Mouse (Mus musculus): Measurements from ENCODE around the gene Sp7. TPM values are rescaled to one million over a fixed set of nuclear protein-coding genes. Genes with fewer than 3 reads are reported as not detected.
"Not testable (repeated sequence)": the region's sequence is repeated elsewhere in the genome, so short reads cannot be mapped to it uniquely, and the experiment has no call there.

Gene Sp7
- total RNA-seq, 4 experiments from 2014 or later = 0.82 to 1.6 (median 1.0) TPM

DNA sequence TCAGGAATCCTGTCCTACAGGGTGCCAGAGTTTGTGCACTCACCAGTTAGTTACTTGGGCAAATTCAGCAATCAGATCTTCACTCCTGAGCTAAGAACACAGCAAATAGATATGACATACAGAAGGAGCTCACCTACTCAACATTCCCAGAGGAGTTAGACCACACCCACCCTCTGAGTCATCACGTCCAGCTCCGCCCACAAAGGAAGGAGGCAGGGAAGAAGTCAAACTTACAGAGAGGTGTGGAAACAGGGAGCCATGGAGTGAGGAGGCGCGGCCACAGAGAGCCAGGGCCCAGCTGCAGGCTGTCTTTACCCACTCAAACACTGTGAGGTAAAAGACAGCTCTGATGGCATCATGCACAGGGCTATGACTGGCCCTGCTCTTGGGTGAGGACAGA is 20.5 kb downstream of the Sp7 start:
- DNase-seq (ENCODE audit: low spot score in 2 of 2) = no peak

DNA sequence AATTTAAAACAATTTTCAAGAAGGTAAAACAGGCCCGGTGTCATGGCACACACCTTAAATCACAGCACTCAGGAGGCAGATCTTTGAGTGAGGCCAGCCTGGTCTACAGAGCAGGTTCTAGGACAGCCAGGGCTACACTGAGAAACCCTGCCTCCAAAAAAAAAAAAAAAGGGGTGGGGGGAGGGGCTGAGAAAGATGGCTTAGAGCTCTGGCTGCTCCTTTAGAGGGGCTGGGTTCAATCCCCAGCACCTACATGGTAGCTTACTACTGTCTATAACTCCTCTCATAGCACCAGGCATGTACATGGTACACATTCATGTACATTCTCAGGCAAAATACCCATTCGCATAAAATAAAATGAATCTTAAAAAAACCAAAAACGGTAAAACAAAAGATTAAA is 22.5 kb downstream of the Sp7 start:
- DNase-seq (ENCODE audit: low spot score in 2 of 2) = no peak

DNA sequence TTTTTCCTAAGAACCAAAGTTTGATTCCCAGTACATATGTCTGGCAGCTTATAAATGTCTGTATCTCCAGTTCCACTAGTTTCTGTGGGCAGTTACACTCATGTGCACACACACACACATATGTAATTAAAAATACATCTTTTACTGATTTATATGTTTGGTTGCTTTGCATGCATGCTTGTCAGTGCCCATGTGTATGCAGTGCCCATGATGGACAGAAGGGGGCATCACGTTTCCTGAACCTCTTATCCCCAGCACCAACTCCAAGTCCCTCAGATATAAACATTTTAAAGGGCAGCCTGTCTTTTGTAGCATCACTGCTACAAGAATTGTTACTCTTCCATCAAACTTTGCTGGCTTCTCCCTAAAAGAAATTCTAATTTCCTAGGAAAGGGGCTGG is 25.4 kb downstream of the Sp7 start:
- no peak for DNase-seq (ENCODE audit: low spot score in 2 of 2)

DNA sequence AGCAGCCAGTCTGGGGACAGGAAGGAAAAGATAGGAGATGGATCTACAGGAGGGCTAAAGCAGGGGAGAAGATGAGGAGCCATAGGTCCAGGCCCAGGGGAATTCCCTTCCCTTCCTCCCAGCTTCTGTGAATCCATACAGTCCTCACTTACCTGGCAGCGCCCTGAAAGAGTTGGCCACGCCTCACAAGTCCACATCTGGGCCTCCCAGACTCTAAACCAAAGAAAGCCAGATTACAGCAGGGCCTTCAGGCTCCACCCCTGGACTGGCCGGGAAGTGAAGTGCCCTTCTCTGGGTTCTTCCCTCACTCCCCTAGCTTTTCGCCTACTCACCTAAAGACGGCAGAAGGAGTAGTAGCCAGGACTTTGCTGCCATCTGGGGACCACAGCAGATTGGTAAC is 27.4 kb downstream of the Sp7 start:
- no peak for DNase-seq (ENCODE audit: low spot score in 2 of 2)

DNA sequence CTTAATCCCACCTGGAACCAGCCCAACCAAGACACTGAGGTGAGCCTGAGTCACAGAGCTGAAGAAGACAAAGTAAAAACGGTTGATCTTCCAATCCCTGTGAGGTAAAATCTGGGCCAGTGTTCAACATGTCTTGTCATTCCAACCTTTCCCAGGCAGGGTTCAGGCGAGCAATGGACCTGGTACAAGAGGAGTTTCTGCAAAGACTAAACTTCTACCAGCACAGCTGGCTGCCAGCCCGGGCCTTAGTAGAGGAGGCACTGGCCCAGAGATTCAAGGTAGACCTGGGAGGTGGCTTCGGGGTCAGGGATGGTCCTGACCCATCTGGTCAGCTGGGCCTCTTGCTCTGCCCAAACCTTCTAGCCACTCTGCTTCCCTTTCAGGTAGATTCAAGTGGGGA is 30.0 kb downstream of the Sp7 start:
- no peak for DNase-seq (ENCODE audit: low spot score in 2 of 2)

DNA sequence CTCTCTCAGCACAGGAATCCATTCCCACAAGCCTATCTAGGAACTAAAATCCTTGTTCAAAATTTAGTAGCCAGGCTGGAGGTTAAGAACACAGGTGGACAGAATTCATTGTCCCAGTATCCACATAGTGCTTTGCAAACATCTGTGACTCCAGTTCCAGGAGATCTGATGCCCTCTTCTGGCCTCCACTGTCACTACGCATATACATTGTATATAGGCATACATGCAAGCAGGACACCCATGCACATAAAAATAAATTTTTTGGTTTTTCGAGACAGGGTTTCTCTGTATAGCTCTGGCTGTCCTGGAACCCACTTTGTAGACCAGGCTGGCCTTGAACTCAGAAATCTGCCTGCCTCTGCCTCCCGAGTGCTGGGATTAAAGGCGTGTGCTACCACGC is 31.1 kb downstream of the Sp7 start:
- not testable (repeated sequence) for DNase-seq (ENCODE audit: low spot score in 2 of 2)

DNA sequence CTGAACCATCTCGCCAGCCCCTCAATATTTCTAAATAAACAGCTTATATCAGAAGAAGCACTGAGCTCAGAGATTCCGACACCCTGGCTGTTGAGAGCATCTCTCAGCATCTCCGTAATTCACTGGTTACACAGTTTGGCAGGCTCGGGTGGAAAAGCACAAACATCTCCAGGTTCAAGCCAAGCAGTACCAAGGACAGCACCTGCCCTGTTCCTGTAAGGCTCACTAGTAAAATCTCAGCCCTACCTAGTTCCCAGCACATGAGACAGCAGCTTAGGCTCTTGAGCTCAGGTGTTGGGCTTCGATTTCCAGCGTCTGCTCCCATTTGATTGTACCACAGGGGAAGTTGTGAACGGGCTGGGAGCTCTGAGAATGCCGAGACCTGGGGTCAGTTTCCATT is 31.7 kb downstream of the Sp7 start:
- DNase-seq (ENCODE audit: low spot score in 2 of 2) = no peak

DNA sequence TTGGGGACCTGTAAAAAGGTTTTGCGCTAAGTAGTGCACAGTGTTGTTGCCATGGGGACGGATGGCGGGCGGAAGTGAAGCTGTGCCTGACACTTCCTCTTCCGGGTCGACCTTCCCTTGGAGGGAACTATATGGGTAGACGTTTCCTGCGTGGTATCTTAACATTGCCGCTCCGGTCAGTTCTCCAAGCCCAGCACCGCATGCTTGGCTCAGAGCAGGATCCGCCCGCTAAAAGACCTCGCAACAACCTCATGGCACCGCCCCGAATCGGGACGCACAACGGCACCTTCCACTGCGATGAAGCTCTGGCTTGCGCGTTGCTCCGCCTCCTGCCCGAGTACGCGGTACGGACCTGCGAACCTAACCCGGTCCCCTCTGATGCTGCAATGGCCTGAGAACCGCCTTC is 35.4 kb downstream of the Sp7 start, which contains the start of gene Myg1:
TSS of gene Myg1 (plus strand) at position 100 of the 406 bp plus-strand sequence.
- peak; percentile 75 to 80 for DNase-seq (ENCODE audit: low spot score in 2 of 2)

DNA sequence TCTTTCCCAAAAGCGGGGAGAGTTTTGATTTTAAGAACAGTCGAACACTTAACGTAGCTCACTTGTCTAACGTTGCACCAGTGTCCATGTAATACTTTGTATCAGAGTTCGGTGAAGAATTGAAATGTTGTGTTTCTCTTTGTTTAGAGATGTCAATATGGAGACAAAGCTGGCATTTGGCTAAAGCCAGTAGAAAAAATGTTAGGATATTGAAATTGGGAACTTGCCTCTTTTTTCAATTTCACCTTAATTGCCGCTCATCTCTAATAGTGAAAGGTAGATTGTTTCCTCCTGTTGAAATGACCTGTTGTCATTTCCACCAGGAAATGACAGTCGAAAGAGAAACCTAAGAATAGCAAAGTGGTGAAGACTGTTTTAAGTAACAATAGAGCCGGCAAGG is 40.1 kb downstream of the Sp7 start:
- DNase-seq (ENCODE audit: low spot score in 2 of 2) = no peak

DNA sequence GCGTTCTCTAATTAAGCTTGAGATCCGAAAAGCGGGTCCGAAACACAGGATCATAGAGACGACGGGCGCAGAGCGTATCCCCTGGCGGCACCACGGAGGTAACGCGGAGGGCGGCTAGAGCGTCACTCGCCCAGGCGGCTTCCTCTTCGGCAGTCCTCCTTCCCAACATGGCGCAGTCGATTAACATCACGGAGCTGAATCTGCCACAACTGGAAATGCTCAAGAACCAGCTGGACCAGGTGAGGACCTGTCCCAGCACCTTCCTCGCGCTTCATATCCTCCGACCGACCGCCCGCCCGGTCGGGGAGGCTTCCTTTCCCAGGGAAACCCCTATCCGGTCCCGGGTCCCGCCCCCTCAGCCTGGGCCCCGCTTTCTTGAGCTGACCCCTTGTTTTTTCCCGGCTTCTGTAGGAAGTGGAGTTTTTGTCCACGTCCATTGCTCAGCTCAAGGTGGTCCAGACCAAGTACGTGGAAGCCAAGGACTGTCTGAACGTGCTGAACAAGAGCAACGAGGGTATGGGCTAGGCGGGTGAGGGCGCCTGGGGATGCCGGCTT is 40.9 kb downstream of the Sp7 start, which contains the start of gene Pfdn5:
TSS of gene Pfdn5 (plus strand) at position 95 of the 555 bp plus-strand sequence.
- DNase-seq (ENCODE audit: low spot score in 2 of 2) = peak; percentile 72 to 74

DNA sequence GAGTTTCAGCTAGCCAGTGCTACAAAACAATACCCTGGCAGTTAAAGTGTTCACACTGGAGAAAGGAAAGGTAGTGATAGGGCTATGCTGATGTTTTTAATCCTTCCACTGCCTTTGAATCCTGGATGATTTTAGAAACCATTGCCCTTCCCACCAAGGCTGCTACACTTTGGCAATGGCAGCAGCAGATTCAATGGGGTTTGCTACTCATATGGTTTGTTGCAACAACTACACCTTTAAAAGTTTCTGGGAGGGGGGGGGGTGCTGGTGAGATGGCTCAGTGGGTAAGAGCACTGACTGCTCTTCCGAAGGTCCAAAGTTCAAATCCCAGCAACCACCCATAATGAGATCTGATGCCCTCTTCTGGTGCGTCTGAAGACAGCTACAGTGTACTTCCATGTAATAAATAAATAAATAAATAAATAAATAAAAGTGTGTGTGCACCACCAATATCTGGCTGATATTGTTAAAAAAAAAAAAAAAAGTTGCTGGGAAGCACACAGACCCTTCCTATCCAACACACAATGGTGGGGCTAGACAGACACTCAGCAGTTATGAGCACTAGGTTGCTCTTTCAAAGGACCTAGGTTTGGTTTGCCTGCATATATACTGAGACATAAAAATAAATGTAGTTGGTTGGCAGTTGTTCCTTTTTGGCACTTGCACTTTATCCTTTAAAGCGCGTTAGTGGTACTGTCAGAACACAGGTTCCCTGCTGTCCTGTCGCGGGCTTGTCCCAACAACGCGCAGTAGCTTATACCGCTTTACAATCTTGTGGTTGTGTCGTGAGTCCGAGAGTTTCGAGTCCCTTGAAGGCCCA is 42.1 kb downstream of the Sp7 start:
- DNase-seq (ENCODE audit: low spot score in 2 of 2) = no peak

DNA sequence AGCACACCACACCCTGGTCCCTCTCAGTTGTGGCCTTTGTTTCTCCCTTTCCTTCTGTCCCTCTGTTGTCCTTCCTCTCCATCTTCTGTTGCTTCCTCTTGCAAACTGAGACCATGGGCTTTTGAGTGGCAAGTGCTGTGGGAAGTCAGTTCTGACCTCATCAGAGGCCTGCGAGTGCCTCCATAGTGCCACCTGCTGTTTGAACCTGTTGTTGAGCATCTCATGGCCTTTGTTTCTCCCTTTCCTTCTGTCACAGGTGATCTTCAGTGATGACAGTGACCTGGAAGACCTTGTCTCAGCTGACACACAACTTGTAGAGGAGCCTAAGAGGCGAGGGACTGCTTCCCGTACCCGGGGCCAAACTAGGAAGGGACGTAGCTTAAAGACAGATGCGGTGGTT is 50.7 kb downstream of the Sp7 start:
- DNase-seq (ENCODE audit: low spot score in 2 of 2) = peak in 1 of 2 experiments; percentile 33

DNA sequence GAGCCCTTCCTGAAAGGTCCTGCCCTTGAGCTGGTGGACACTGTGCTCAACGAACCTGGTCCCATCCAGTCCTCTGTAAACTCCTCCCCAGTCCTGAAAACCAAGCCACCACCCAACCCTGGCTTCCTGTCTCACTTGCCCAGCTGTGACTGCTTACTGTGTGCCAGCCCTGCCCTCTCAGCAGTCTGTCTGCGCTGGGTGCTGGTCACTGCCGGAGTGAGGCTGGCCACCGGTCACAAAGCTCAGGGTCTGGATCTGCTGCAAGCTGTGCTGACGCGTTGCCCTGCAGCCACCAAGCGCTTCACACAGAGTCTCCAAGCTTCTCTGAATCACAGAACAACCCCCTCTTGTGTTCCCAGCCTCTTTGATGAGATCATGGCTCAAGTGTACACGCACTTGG is 51.7 kb downstream of the Sp7 start:
- DNase-seq (ENCODE audit: low spot score in 2 of 2) = no peak

DNA sequence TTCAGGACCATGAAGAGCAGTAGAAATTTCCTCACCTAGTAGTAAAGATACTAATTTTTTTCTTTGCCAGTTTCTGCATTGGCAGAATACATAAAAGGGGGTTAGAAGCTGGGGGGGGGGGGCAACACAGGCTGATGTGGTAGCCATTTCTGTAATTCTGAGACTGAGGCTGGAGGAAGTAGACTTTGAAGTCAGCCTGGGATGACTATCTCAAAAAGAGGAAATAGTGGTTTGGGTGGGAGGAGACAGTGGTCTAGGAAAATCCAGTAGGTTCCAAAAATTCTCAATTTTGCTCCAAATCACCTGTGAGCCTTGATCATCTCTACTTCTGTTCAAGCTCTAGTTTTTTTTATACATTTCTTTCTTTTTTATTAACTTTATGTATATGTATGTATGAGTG is 55.5 kb downstream of the Sp7 start:
- DNase-seq (ENCODE audit: low spot score in 2 of 2) = no peak

DNA sequence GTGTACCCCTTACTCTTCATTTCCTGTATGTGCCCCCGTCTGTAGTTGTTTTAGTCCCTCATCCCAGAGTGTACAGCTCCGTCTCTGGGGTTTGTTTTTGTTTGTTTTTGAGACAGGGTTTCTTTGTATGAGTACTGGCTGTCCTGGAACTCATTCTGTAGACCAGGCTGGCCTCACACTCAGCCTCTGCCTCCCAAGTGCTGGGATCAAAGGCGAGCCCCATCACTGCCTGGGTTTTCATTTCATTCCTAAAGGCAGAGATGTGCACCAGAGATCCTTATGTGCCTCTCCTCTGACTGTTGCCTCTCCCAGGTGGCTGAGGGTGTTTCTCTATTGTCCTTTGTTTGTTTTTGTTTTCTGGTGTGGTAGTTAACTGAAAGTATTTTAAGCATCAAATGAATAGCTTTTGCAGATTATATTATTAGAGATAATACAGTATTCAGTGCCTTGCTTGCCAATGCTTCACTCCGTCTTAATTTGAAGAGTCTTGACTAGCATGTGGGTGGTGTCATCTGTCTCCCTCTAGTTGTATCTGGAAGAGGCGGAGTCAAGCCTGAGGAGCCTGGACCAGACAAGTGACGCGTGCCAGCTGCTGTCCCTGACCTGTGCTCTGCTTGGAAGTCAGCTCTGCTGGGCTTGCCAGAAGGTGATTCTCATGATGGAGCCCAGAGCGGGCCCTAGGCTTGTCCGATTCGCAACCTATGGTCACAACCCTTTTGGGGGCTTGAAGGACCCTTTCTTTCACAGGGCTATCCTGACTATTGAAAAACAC is 56.7 kb downstream of the Sp7 start:
- no peak for DNase-seq (ENCODE audit: low spot score in 2 of 2)

DNA sequence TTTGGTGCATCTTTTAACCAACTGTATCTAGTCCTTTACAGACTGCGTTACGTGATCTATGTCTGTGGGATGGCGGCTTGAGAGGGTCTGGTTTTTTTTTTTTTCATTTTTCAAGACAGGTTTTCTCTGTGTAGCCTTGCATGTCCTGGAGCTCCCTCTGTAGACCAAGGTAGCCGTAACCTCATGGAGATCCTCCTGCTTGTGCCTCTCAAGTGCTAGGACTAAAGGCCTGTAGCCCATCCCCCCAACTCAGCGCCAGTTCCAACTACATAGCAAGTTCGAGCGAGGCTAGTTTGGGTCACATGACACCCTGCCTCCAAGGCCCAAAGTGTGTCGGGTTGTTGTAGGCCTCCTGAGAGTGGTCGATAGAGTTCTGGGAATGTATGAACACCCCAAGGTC is 58.3 kb downstream of the Sp7 start:
- no peak for DNase-seq (ENCODE audit: low spot score in 2 of 2)

Other genes with a start within 250 kb of the Sp7 start
- 100 to 1,000 TPM; 147 to 167 (median 161) TPM for gene Spryd3, start 230.9 kb downstream of the Sp7 start, total RNA-seq (2022)
- 10 to 100 TPM; 42.4 to 49.5 (median 45.5) TPM for gene Igfbp6, start 222.8 kb downstream of the Sp7 start, total RNA-seq (2022)
- under 1 TPM in 2 of 4 experiments, not detected in 2; 0.26 to 0.27 TPM for gene Soat2, start 216.7 kb downstream of the Sp7 start, total RNA-seq (2022)
- 10 to 100 TPM; 72.4 to 79.4 (median 73.1) TPM for gene Zfp740, start 163.9 kb downstream of the Sp7 start, total RNA-seq (2022)
- 10 to 100 TPM; 24.6 to 38.7 (median 31.1) TPM for gene Csad, start 162.5 kb downstream of the Sp7 start, total RNA-seq (2022)
- 1 to 10 TPM in 2 of 4 experiments, under 1 TPM in 2; 0.23 to 2.9 (median 1.7) TPM for gene Itgb7, start 135.2 kb downstream of the Sp7 start, total RNA-seq (2022)
- 10 to 100 TPM; 13.5 to 16.8 (median 16.3) TPM for gene Rarg, start 109.7 kb downstream of the Sp7 start, total RNA-seq (2022)
- not detected for gene Gm9918, start 96.6 kb downstream of the Sp7 start, total RNA-seq (2022)
- 10 to 100 TPM; 38.3 to 48.5 (median 42.1) TPM for gene Mfsd5, start 87.7 kb downstream of the Sp7 start, total RNA-seq (2022)
- gene Espl1, start 70.9 kb downstream of the Sp7 start, total RNA-seq (2022) = 1 to 10 TPM in 3 of 4 experiments, under 1 TPM in 1; 0.91 to 1.5 (median 1.2) TPM
- 100 to 1,000 TPM; 457 to 497 (median 483) TPM for gene Pfdn5, start 41.1 kb downstream of the Sp7 start, total RNA-seq (2022)
- gene Myg1, start 35.5 kb downstream of the Sp7 start, total RNA-seq (2022) = 10 to 100 TPM; 59.3 to 63.4 (median 61.9) TPM
- 10 to 100 TPM; 20.1 to 25.3 (median 22.2) TPM for gene Aaas, start 16.4 kb downstream of the Sp7 start, total RNA-seq (2022)
- gene Sp1, start 39.0 kb upstream of the Sp7 start, total RNA-seq (2022) = 10 to 100 TPM; 30.3 to 44.7 (median 38.7) TPM
- gene Amhr2, start 78.2 kb upstream of the Sp7 start, total RNA-seq (2022) = 1 to 10 TPM in 1 of 4 experiments, under 1 TPM in 3; 0.73 to 2.0 (median 0.92) TPM
- gene Prr13, start 91.8 kb upstream of the Sp7 start, total RNA-seq (2022) = 10 to 100 TPM; 42.3 to 53.7 (median 44.3) TPM
- gene Pcbp2, start 103.4 kb upstream of the Sp7 start, total RNA-seq (2022) = 100 to 1,000 TPM; 481 to 511 (median 488) TPM
- gene Gm10337, start 136.5 kb upstream of the Sp7 start, total RNA-seq (2022) = not detected
- 10 to 100 TPM; 85.6 to 93.8 (median 89.3) TPM for gene Map3k12, start 149.9 kb upstream of the Sp7 start, total RNA-seq (2022)
- gene Tarbp2, start 151.0 kb upstream of the Sp7 start, total RNA-seq (2022) = 10 to 100 TPM; 30.3 to 37.4 (median 35.2) TPM
- 1 to 10 TPM; 2.1 to 4.8 (median 3.2) TPM for gene Npff, start 157.8 kb upstream of the Sp7 start, total RNA-seq (2022)

All from left cerebral cortex, adult 8-10 months (tissue).